Mouse (Mus musculus) CH12.LX (cell line): ENCODE measurements at regions not wholly inside any gene's neighbourhood (a gene's known extent, or its start where the extent isn't known, plus 50 kb on each side); places are given as distances from the start of the nearest gene placed in this dataset.

Source experiments
- CTCF ChIP-seq, 2 experiments: IDR thresholded peaks in 1 of 2; conservative IDR thresholded peaks in 1 of 2; 2 replicates each; pipeline ENCODE4 v1.5.1; 2011 to 2012; ENCODE audit warnings: low read depth in 2 of 2, low read length in 2 of 2, improper control_type of control experiment in 1 of 2, inconsistent platforms in 1 of 2, mild to moderate bottlenecking in 1 of 2, moderate library complexity in 1 of 2
- ELF1 ChIP-seq: IDR thresholded peaks from 2 replicates; pipeline ENCODE4 v1.6.1; 2014; ENCODE audit warnings: low read depth, mild to moderate bottlenecking, inconsistent platforms, low read length, improper control_type of control experiment
- IRF4 ChIP-seq: IDR thresholded peaks from 2 replicates; pipeline ENCODE4 v1.6.1; 2014; ENCODE audit warnings: low read depth, mild to moderate bottlenecking, inconsistent platforms, low read length, improper control_type of control experiment
- POLR2A ChIP-seq: IDR thresholded peaks from 2 replicates; pipeline ENCODE4 v1.6.1; 2011; ENCODE audit warnings: low read depth, mild to moderate bottlenecking, improper control_type of control experiment, low read length
- USF1 ChIP-seq: IDR thresholded peaks from 2 replicates; pipeline ENCODE4 v1.6.1; 2014; ENCODE audit warnings: low read depth, mild to moderate bottlenecking, inconsistent platforms, low read length, improper control_type of control experiment
- ZC3H11A ChIP-seq: IDR thresholded peaks from 2 replicates; pipeline ENCODE4 v1.6.1; 2012; ENCODE audit warnings: low read depth, mild to moderate bottlenecking, inconsistent platforms, low read length, improper control_type of control experiment
- ZKSCAN1 ChIP-seq: IDR thresholded peaks from 2 replicates; pipeline ENCODE4 v1.6.1; 2012; ENCODE audit warnings: low read depth, inconsistent platforms, low read length, improper control_type of control experiment, borderline replicate concordance
- ZMIZ1 ChIP-seq: IDR thresholded peaks from 2 replicates; pipeline ENCODE4 v1.6.1; 2012; ENCODE audit warnings: low read depth, mild to moderate bottlenecking, inconsistent platforms, low read length, improper control_type of control experiment

DNA sequence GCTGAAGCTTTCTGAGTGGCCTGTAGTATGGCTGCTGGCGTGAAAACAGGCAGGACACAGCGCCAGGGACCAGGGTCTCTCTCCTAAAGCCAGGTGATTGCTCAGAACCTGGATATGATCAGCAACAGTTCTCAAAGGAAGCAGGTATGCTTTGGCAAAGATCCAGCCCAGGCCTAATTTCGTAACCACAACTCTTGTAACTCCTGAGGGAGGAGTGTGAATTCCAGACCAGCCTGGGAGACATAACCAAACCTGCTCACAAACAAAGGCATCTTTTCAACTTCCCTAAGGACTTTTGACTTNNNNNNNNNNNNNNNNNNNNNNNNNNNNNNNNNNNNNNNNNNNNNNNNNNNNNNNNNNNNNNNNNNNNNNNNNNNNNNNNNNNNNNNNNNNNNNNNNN is 510.9 kb upstream of the Kdm8 start:
- TF ChIP-seq POLR2A, result no peak
- no peak for TF ChIP-seq CTCF (conservative IDR thresholded peaks at IDR 0.05 in 1 of 2, IDR thresholded peaks at IDR 0.05 in 1 of 2; ENCODE audit: low read depth in 2 of 2, low read length in 2 of 2)
- no peak for TF ChIP-seq USF1
- TF ChIP-seq IRF4, result no peak
- TF ChIP-seq ELF1, result no peak
- TF ChIP-seq ZKSCAN1, result no peak
- no peak for TF ChIP-seq ZMIZ1
- TF ChIP-seq ZC3H11A, result no peak
